In the genomic region with DNA sequence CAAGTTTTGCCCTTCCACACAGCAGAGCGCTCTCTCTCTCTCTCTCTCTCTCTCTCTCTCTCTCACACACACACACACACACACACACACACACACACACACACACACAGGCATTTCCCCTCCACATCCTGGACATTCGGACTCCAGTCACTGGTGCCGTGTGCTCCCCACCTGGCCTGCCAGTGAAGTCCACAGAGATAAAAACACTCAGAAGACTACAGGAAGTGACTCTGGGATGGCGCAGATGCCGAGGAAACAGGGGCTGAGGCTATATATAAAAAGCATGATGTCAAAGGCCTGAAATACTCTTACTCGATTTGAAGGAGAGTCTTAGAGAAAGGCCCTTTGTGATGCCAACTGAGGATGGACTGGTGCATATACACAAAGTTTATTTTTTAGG, we compare ENCODE assay signal across 16 mouse cellular contexts.
DNase-seq lines count a peak whose midpoint lies in the region; ATAC-seq and TF ChIP-seq lines count a peak whose summit lies in the region.
"Had no signal": no experiment of that assay in that cellular context is flagged by ENCODE, and none has a peak within 500 bp of the region (broad histone marks: within the 10 kb centered on the region; RNA-seq: fewer than 3 reads in every experiment).

No protein-coding gene starts in this region.

- peak overlapping the region; percentile 30 to 47; a peak in 2 of 4 replicates for H3K27ac ChIP-seq in heart, embryonic 14.5 days (replicated peaks in 1 of 2; ENCODE audit: control insufficient read depth in 1 of 2, insufficient read depth in 1 of 2, low read depth in 2 of 2, low read length in 2 of 2)
- no peak overlapping the region for H3K27ac ChIP-seq in CH12.LX (ENCODE audit: insufficient read depth, low read depth)
- H3K27ac ChIP-seq: embryonic facial prominence, embryonic 15.5 days; forebrain, embryonic 10.5 days; lung, embryonic 15.5 days; midbrain, embryonic 15.5 days had no signal

- peaks cover 29% of the 10 kb centered on the region for H3K36me3 ChIP-seq in heart, embryonic 14.5 days (ENCODE audit: control insufficient read depth, insufficient read depth, low read length)
- no peaks in the 10 kb centered on the region for H3K36me3 ChIP-seq in CH12.LX (replicated peaks in 1 of 2; ENCODE audit: control insufficient read depth in 1 of 2, insufficient read depth in 1 of 2, low read length in 1 of 2)

- WGBS in heart, embryonic 14.5 days, result 12% methylated on average over 6 of the region's 6 CpGs

- no peak for DNase-seq in heart, postnatal 36 days
- DNase-seq in kidney, postnatal 25 days, result peak; percentile 28 to 53
- no peak for DNase-seq in kidney, adult 11 months
- no peak for DNase-seq in CH12.LX (ENCODE audit: extremely low read depth)
- peak; percentile 32 for DNase-seq in heart, postnatal 10 days
- no peak for DNase-seq in spleen, adult 12 weeks (ENCODE audit: low spot score)
- DNase-seq: adrenal gland, adult 2 months; gastrocnemius, postnatal 25 days; retina, postnatal 1 day; thymus, adult 18-20 months had no signal

- dilution Hi-C loops in CH12.LX (cut with MboI; ENCODE audit: extremely low pct_ligation_motif_present, extremely low pct_unique_long_range_greater_than_20kb, low sequenced_read_pairs), result no loop called here

- H3K9me3 ChIP-seq in heart, embryonic 14.5 days (ENCODE audit: control insufficient read depth, low read length), result no peaks in the 10 kb centered on the region
- no peaks in the 10 kb centered on the region for H3K9me3 ChIP-seq in CH12.LX (replicated peaks; ENCODE audit: low read length)
- H3K9me3 ChIP-seq: embryonic facial prominence, embryonic 15.5 days; forebrain, embryonic 10.5 days; lung, embryonic 15.5 days; megakaryocyte, embryonic 14.5 days; midbrain, embryonic 15.5 days had no signal

- intact Hi-C loops in heart, postnatal 36 days (cut with DNase I), result no loop called here
- intact Hi-C loops in heart, postnatal 10 days (cut with DNase I), result no loop called here

- H3K79me2 ChIP-seq in CH12.LX (replicated peaks; ENCODE audit: control insufficient read depth, extremely low read depth, insufficient read depth, poor library complexity, severe bottlenecking), result no peaks in the 10 kb centered on the region

- H3K4me1 ChIP-seq in heart, embryonic 14.5 days (ENCODE audit: control insufficient read depth in 2 of 2, insufficient read depth in 2 of 2, low read length in 2 of 2), result peaks cover 25 to 44% of the 10 kb centered on the region in 2 experiments
- peaks cover 0 to 37% of the 10 kb centered on the region in 2 experiments; a peak in 2 of 4 replicates for H3K4me1 ChIP-seq in CH12.LX (ENCODE audit: control insufficient read depth in 1 of 2, insufficient read depth in 2 of 2)
- H3K4me1 ChIP-seq: embryonic facial prominence, embryonic 15.5 days; midbrain, embryonic 15.5 days had no signal

- in situ Hi-C loops in CH12.LX (cut with MboI; ENCODE audit: low pct_ligation_motif_present, low pct_unique_long_range_greater_than_20kb, low sequenced_read_pairs), result loop anchor here (10.0 kb wide), 1 partner anchor 524 kb away; no protein-coding TSS in a partner anchor

- no peak for TF ChIP-seq EP300 in CH12.LX (IDR thresholded peaks at IDR 0.05; ENCODE audit: low read length)

- no peaks in the 10 kb centered on the region for H3K27me3 ChIP-seq in heart, embryonic 14.5 days (ENCODE audit: control insufficient read depth, insufficient read depth, low read length)
- no peaks in the 10 kb centered on the region for H3K27me3 ChIP-seq in CH12.LX (replicated peaks)
- H3K27me3 ChIP-seq: embryonic facial prominence, embryonic 15.5 days; lung, embryonic 15.5 days; midbrain, embryonic 15.5 days had no signal

- H3K4me3 ChIP-seq in heart, embryonic 14.5 days (ENCODE audit: control insufficient read depth in 1 of 2, insufficient read depth in 1 of 2, low read depth in 1 of 2, low read length in 2 of 2), result no peak overlapping the region
- no peak overlapping the region for H3K4me3 ChIP-seq in CH12.LX (replicated peaks in 1 of 3; ENCODE audit: low read depth in 2 of 3, low read length in 2 of 3, poor library complexity in 1 of 3)
- H3K4me3 ChIP-seq: embryonic facial prominence, embryonic 15.5 days; forebrain, embryonic 10.5 days; lung, embryonic 15.5 days; megakaryocyte, embryonic 14.5 days; midbrain, embryonic 15.5 days had no signal

- H3K4me2 ChIP-seq in heart, embryonic 14.5 days (ENCODE audit: low read length), result no peak overlapping the region
- H3K4me2 ChIP-seq in CH12.LX (ENCODE audit: insufficient read depth, low read depth, poor library complexity, severe bottlenecking), result no peak overlapping the region
- H3K4me2 ChIP-seq: embryonic facial prominence, embryonic 15.5 days; lung, embryonic 15.5 days; midbrain, embryonic 15.5 days had no signal

- TF ChIP-seq RAD21 in CH12.LX (IDR thresholded peaks at IDR 0.05; ENCODE audit: low read depth, low read length), result no peak

- ATAC-seq in heart, embryonic 14.5 days (ENCODE audit: insufficient number of reproducible peaks, insufficient read depth, low FRiP score, low read depth), result no peak
- ATAC-seq: midbrain, embryonic 15.5 days had no signal

- no peak overlapping the region for H3K9ac ChIP-seq in heart, embryonic 14.5 days (ENCODE audit: low read length)
- H3K9ac ChIP-seq in CH12.LX (ENCODE audit: insufficient read depth, low read depth), result no peak overlapping the region
- H3K9ac ChIP-seq: embryonic facial prominence, embryonic 15.5 days; lung, embryonic 15.5 days; midbrain, embryonic 15.5 days had no signal

- no peak for TF ChIP-seq POLR2A in CH12.LX (IDR thresholded peaks at IDR 0.05; ENCODE audit: low read depth, low read length)

- TF ChIP-seq CTCF in CH12.LX (conservative IDR thresholded peaks at IDR 0.05 in 1 of 2, IDR thresholded peaks at IDR 0.05 in 1 of 2; ENCODE audit: low read depth in 2 of 2, low read length in 2 of 2), result no peak

TF ChIP-seq in CH12.LX, 34 proteins besides CTCF, POLR2A, EP300 and RAD21:
- TF ChIP-seq PAX5 (IDR thresholded peaks at IDR 0.05; ENCODE audit: low read length), result no peak
- 0 out of 2 replicates have a peak, but pooled peaks have one; percentile 20 for TF ChIP-seq MEF2A (IDR thresholded peaks at IDR 0.05; ENCODE audit: borderline replicate concordance, low read depth, low read length)
- no peak for TF ChIP-seq SIN3A (IDR thresholded peaks at IDR 0.05; ENCODE audit: low read length)
- TF ChIP-seq ZKSCAN1 (IDR thresholded peaks at IDR 0.05; ENCODE audit: borderline replicate concordance, low read depth, low read length), result no peak

Comparison
In these comparisons a context has a peak if more than half of its experiments do, and no peak if none do; other contexts are left out.
1. DNase-seq: peak in kidney, postnatal 25 days (2 of 2) and heart, postnatal 10 days (2 of 2); none in heart, postnatal 36 days (0 of 2), kidney, adult 11 months (single experiment), CH12.LX (single experiment) and spleen, adult 12 weeks (single experiment).